Mouse (Mus musculus): ENCODE results near the gene Slc6a12. TPM values are rescaled to one million over a fixed set of nuclear protein-coding genes. Genes with fewer than 3 reads are reported as not detected.

The Slc6a12 gene
- polyA plus RNA-seq, 1 experiment from 2014 or later, result not detected

DNA sequence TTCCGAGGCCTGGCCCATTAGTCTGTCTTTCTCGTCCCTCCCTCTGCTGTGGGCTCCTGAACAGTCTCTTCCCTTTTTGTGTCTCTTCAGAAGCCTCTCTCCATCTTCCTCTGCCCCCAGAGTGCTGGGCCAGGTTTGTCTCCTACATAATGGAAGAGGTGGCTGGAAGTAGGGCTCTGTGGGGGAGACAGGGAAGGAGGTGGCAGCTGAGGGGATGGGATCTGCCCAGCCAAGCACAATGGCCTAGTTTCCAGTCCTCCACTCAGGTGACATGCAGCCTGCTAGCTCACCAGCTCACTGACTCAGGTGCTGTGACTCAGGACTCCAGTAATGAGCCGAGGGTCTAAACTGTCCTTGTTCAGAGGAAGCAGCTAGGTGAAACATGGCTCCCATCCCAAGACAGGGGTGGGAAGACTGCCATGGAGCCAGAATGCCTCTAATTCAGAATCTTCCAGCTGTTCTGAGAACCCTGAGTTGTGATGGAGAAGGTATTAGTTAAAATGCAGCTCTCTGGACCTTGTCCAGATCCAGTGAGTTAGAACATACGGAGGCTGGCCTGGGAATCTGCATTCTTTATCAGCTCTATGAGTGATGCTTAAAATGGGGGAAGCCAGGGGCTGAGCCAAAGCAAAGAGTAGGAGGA, 49.9 kb downstream of the Slc6a12 start:
- no peak overlapping the region for H3K4me3 ChIP-seq

DNA sequence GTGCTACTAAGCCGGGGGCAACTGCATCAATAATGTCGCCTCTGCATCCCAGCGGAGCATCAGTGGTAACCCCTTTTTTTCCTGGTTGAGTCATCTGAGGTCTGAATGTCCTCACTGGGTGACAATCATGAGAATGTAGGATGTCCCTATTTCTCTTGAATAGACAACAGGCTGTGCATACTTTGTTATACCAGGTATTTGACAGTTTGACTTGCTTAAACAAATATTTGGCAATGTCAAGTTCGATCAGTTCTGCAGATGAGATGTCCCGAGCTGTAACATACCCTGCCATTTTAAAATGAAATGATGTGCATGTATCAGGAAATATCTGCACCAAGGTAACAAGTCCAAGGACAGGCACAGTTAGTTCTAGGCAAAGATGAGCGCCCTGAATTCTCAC, 58.3 kb downstream of the Slc6a12 start:
- Histone ChIP-seq H3K9me3 (no peaks in the 10 kb centered on the region), H3K4me1 (replicated peaks) (no peaks in the 10 kb centered on the region), H3K4me3 (no peak overlapping the region), H3K27ac (no peak overlapping the region), H3K27me3 (ENCODE audit: insufficient read depth, poor library complexity, severe bottlenecking) (no peaks in the 10 kb centered on the region), H3K36me3 (no peaks in the 10 kb centered on the region)
- 94% methylated on average over 6 of the region's 6 CpGs for WGBS
- DNase-seq (ENCODE audit: low spot score), result no peak

More for the DNA sequence above, 49.9 kb downstream of the Slc6a12 start:
- H3K27me3 ChIP-seq (ENCODE audit: insufficient read depth, poor library complexity, severe bottlenecking), result no peaks in the 10 kb centered on the region
- H3K27ac ChIP-seq, result no peak overlapping the region
- no peaks in the 10 kb centered on the region for H3K4me1 ChIP-seq (replicated peaks)
- H3K36me3 ChIP-seq, result no peaks in the 10 kb centered on the region
- H3K9me3 ChIP-seq, result peaks cover 7% of the 10 kb centered on the region; the same call in 1 of the 2 replicates
- WGBS, result 86% methylated on average over 4 of the region's 4 CpGs
- no peak for DNase-seq (ENCODE audit: low spot score)

DNA sequence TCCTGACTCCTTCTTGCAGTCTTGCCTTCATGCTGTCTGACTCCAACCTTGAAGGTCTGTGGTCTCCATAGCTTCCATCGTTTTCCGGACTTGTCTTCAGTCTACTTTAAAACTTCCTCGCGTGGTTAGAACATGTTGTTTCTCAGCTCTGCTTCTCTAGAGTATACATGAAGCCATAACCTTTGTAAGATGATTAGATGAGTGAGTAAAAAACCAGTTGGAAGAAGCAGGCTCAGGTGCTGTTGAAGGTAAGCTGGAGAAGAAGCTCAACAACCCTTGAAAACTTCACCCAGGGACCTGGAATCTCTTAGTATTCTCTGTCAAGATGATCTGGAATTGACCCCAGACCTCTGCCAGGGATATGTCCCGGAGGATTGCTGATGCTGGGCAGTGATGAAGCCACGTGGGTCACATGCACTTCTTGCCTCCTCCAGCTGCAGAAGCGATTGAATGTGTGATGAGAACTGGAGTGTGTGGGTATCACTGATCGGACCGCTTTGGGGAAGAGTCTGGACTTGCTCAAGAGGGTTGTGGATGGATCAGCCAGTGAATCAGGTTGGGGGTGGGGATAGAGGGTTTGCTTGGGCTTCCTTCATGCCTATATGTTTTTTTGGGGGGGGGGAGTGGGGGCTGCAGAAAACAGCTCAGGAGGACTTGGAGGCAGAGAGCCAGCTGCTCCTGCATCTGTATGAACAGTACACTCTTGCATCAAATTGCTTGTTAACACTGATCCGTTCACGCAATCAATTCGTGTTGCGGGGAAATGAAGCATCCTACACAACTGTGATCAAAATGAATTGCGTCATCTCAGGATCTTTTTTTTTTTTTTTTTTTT, 59.2 kb downstream of the Slc6a12 start:
- no peaks in the 10 kb centered on the region for H3K4me1 ChIP-seq (replicated peaks)
- no peak for DNase-seq (ENCODE audit: low spot score)
- no peaks in the 10 kb centered on the region for H3K27me3 ChIP-seq (ENCODE audit: insufficient read depth, poor library complexity, severe bottlenecking)
- WGBS, result 86% methylated on average over 14 of the region's 14 CpGs
- no peak overlapping the region for H3K4me3 ChIP-seq
- H3K9me3 ChIP-seq, result no peaks in the 10 kb centered on the region
- H3K36me3 ChIP-seq, result no peaks in the 10 kb centered on the region
- H3K27ac ChIP-seq, result no peak overlapping the region

DNA sequence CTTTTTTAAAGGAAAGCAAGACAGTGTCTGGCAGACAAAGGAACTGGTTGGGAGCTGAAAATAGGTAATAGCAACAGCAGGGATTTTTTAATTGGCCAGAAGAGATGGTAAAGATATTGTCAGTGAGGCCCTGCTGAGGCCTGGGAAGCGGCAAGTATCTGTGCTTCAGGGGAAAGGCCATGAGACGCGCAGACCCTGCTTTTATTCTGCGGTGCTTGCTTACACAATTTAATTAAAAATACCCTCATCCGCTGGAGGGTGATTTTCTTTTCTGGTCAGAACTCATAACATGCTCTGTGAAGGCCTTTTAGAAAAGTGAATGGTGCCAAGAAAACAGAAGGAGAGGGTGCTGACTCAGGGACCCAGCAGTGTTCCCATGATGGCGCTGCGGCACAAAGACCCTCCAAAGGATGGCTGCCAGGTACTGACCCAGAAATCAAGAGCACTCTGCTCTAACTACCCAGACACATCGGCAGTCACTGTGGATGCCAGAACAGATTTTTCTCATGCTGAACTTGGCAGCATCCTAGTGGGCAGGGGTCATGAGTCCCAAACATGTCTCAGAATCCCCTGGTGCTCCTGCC, 59.9 kb downstream of the Slc6a12 start:
- H3K4me3 ChIP-seq, result no peak overlapping the region
- H3K4me1 ChIP-seq (replicated peaks), result peaks cover 5% of the 10 kb centered on the region
- DNase-seq (ENCODE audit: low spot score), result no peak
- WGBS, result 82% methylated on average over 8 of the region's 8 CpGs
- no peaks in the 10 kb centered on the region for H3K36me3 ChIP-seq
- no peaks in the 10 kb centered on the region for H3K9me3 ChIP-seq
- no peaks in the 10 kb centered on the region for H3K27me3 ChIP-seq (ENCODE audit: insufficient read depth, poor library complexity, severe bottlenecking)
- no peak overlapping the region for H3K27ac ChIP-seq

DNA sequence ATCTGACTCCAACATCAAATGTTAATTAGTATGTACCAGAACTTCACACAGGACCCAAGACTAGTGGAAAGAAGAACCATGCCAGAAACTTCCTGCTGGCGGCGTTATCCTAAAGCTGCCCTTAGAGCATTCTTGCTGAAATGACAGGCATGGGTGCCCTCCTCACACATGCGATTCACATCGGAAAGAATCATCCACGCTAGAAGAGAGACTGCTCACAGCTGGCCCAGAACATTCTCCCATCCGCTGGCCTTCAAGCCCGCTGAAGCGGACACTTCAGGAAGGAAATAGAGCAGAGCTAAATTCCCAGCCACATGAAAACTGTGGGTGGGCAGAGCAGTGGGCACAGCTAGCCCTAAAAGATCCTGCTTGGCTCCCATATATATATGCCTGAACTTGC, 62.4 kb downstream of the Slc6a12 start:
- WGBS, result 89% methylated on average over 8 of the region's 8 CpGs
- Histone ChIP-seq H3K4me3 (no peak overlapping the region), H3K27ac (no peak overlapping the region), H3K36me3 (no peaks in the 10 kb centered on the region), H3K4me1 (replicated peaks) (peaks cover 9% of the 10 kb centered on the region), H3K27me3 (ENCODE audit: insufficient read depth, poor library complexity, severe bottlenecking) (peaks cover 12% of the 10 kb centered on the region), H3K9me3 (no peaks in the 10 kb centered on the region)
- DNase-seq (ENCODE audit: low spot score), result no peak

DNA sequence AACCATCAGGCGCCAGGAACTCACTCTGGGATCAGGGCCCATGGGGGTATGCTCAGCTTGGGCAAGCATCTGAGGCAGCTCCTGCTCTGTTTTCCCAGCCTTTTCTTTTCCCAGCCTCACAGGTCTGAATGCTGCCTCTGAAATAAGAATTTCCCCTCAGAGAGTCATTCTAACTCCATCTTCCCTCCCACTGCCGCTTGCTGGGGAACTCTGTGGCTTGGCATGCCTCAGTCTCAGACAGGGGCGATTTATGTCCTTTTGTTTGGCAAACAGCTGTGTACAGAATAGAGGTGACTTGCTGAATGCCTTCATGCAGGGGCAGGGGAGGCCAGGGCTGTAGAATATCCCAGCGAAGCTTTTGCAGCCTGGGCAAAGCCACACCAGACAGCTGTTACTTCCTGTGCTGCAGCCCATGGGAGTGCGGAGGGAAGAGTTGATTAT, 64.7 kb downstream of the Slc6a12 start:
- peaks cover 23% of the 10 kb centered on the region for H3K4me1 ChIP-seq (replicated peaks)
- H3K36me3 ChIP-seq, result no peaks in the 10 kb centered on the region
- H3K4me3 ChIP-seq, result no peak overlapping the region
- no peak for DNase-seq (ENCODE audit: low spot score)
- peaks cover 35% of the 10 kb centered on the region for H3K27me3 ChIP-seq (ENCODE audit: insufficient read depth, poor library complexity, severe bottlenecking)
- H3K27ac ChIP-seq, result no peak overlapping the region; the same call in 1 of the 2 replicates
- no peaks in the 10 kb centered on the region for H3K9me3 ChIP-seq
- 32% methylated on average over 5 of the region's 5 CpGs for WGBS

DNA sequence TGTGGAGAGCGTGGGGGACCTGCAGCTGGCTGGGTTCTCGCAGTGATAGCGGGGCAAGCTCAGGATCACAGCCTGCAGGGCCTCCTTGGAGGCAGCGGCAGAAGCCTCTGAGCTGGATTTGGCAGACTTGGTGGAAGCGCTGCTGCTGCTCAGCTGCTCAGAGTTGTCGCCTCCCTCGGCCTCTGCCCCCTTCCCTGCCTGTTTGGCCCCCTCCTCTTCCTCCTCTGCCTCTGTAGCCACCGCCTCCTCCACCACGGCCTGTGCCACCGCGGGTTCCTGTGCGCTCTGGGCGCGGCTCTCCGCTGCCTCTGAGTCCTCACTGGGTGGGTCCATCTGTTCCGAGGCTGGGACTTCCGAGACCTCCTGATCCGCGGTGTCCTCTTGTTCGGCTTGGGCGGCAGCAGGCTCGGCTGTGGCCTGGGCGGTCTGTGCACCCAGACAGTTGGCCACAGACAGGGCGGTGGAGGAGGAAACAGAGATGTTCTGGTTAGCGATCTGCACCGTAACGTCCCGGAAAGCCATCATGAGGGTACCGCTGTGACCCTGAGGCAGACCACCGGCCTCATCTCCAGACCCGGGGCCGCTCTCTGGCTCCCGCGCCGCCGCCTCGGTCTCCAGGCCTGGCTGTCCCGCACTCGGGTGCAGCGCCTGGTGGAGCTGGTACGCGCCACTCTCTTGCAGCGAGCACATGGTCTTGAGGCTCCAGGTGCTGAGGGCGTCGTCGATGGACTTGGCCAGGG, 69.9 kb downstream of the Slc6a12 start:
- WGBS, result 2% methylated on average over 46 of the region's 46 CpGs
- DNase-seq (ENCODE audit: low spot score), result peak; percentile 57
- peak overlapping the region; percentile 69; the same call in 1 of the 2 replicates for H3K27ac ChIP-seq

More for the DNA sequence above, 69.9 kb downstream of the Slc6a12 start:
- no peaks in the 10 kb centered on the region for H3K9me3 ChIP-seq
- H3K27me3 ChIP-seq (ENCODE audit: insufficient read depth, poor library complexity, severe bottlenecking), result peaks cover 63% of the 10 kb centered on the region
- H3K36me3 ChIP-seq, result no peaks in the 10 kb centered on the region
- H3K4me1 ChIP-seq (replicated peaks), result peaks cover 29% of the 10 kb centered on the region
- H3K4me3 ChIP-seq, result peak overlapping the region; percentile 51

Other genes starting within 250 kb of the Slc6a12 start
- 10.3 and 11.8 TPM in 2 replicates for gene Mical3, start 212.1 kb upstream of the Slc6a12 start, polyA plus RNA-seq (2016; fragmentation: Nextera tagmentation; extraction: Ambion mirVana)
- 9.2 and 10.1 TPM in 2 replicates for gene Pex26, start 159.4 kb upstream of the Slc6a12 start, polyA plus RNA-seq (2016; fragmentation: Nextera tagmentation; extraction: Ambion mirVana)
- gene Tuba8, start 132.4 kb upstream of the Slc6a12 start, polyA plus RNA-seq (2016; fragmentation: Nextera tagmentation; extraction: Ambion mirVana), result 0.30 and 0.41 TPM in 2 replicates
- gene Usp18, start 97.2 kb upstream of the Slc6a12 start, polyA plus RNA-seq (2016; fragmentation: Nextera tagmentation; extraction: Ambion mirVana), result 0.73 and 0.88 TPM in 2 replicates
- gene Slc6a13, start 42.8 kb upstream of the Slc6a12 start, polyA plus RNA-seq (2016; fragmentation: Nextera tagmentation; extraction: Ambion mirVana), result 1.4 and 1.7 TPM in 2 replicates
- 0.26 and 1.5 TPM in 2 replicates for gene Iqsec3, start 130.6 kb downstream of the Slc6a12 start, polyA plus RNA-seq (2016; fragmentation: Nextera tagmentation; extraction: Ambion mirVana)